Mouse (Mus musculus): ENCODE results near the gene Ano6. TPM values are rescaled to one million over a fixed set of nuclear protein-coding genes. Genes with fewer than 3 reads are reported as not detected.

The Ano6 gene
- polyA plus RNA-seq, 1 experiment from 2014 or later, result 35.2 TPM

DNA sequence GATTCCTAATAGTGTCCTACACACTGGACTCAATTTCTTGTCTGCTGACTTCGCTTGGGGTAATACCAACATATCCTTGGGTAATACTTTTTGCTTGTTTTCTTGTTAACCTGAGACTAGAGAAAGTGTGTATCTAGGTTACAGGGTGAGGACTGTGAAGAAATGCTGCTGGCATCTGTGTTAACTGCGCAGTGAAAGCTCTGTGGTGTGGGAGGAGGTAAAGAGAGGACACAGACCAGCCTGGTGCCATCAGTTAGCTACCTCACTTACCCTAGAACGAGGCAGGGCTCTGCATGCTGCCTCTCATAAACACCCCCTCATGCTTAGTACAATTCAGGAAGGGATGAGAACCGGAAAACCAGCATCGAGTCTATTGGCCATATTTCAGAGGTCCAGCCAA, 32.6 kb upstream of the Ano6 start:
- no peak overlapping the region for H3K4me3 ChIP-seq (replicated peaks; ENCODE audit: low read depth, low read length)
- no peak for DNase-seq (ENCODE audit: low spot score)
- H3K27me3 ChIP-seq (ENCODE audit: insufficient read depth, low read length), result no peaks in the 10 kb centered on the region
- no peaks in the 10 kb centered on the region for H3K36me3 ChIP-seq (ENCODE audit: insufficient read depth, low read length)
- no peak overlapping the region for H3K9ac ChIP-seq (ENCODE audit: low read depth, low read length)
- WGBS, result 80% methylated on average over 5 of the region's 5 CpGs
- H3K4me2 ChIP-seq (ENCODE audit: low read length), result no peak overlapping the region
- no peaks in the 10 kb centered on the region for H3K4me1 ChIP-seq (replicated peaks; ENCODE audit: insufficient read depth, low read length)
- ATAC-seq (replicated peaks; ENCODE audit: low FRiP score, low read depth), result no peak
- TF ChIP-seq CTCF (IDR thresholded peaks at IDR 0.05; ENCODE audit: low read depth), result no peak
- no peaks in the 10 kb centered on the region; the same call in 1 of the 2 replicates for H3K9me3 ChIP-seq (replicated peaks; ENCODE audit: low read length)
- no peak overlapping the region for H3K27ac ChIP-seq

DNA sequence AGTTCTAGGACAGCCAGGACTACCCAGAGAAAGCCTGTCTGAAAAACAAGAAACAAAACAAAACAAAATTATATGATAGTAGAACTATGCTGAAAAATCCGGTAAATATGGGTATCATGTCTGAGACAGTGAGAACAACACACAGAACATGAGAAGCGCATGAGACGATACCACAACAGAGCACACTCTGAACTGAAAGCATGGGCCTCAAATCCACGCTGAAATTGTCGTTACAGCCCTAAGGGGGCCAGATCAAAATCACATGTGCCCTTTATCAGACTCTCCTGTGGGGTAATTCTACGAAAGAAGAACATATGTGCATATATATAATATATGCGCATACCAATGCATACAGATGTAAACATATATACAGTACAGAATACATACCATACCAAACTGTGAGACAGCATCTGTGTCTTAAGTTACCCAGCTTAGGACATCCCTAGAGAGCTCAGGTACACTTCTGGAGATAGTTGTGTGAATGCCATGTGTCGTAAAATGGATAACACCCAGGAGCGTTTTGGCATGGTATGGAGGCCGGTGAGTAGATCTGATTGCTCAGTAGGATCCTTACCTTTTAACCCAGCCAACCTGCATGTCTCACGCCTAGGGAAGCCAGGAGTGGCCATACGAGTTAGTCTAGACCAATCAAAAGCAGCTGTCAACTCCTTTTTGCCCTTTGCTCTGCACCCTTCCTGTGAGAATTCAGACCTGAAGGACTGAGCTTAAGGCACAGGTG, 31.8 kb upstream of the Ano6 start:
- no peak for ATAC-seq (replicated peaks; ENCODE audit: low FRiP score, low read depth)
- Histone ChIP-seq H3K4me3 (replicated peaks; ENCODE audit: low read depth, low read length) (no peak overlapping the region), H3K27ac (no peak overlapping the region), H3K4me2 (ENCODE audit: low read length) (no peak overlapping the region), H3K27me3 (ENCODE audit: insufficient read depth, low read length) (no peaks in the 10 kb centered on the region), H3K36me3 (ENCODE audit: insufficient read depth, low read length) (no peaks in the 10 kb centered on the region), H3K9me3 (replicated peaks; ENCODE audit: low read length) (no peaks in the 10 kb centered on the region; the same call in 1 of the 2 replicates), H3K4me1 (replicated peaks; ENCODE audit: insufficient read depth, low read length) (no peaks in the 10 kb centered on the region), H3K9ac (ENCODE audit: low read depth, low read length) (no peak overlapping the region)
- DNase-seq (ENCODE audit: low spot score), result no peak
- TF ChIP-seq CTCF (IDR thresholded peaks at IDR 0.05; ENCODE audit: low read depth), result no peak
- WGBS, result 87% methylated on average over 12 of the region's 12 CpGs

GRCm38 (mm10) chr15:95759857-95760256, 30.8 kb upstream of the Ano6 start:
- WGBS, result 59% methylated on average over 6 of the region's 6 CpGs
- no peaks in the 10 kb centered on the region for H3K36me3 ChIP-seq (ENCODE audit: insufficient read depth, low read length)
- H3K9ac ChIP-seq (ENCODE audit: low read depth, low read length), result no peak overlapping the region
- DNase-seq (ENCODE audit: low spot score) (no peak), ATAC-seq (replicated peaks; ENCODE audit: low FRiP score, low read depth) (no peak)
- no peaks in the 10 kb centered on the region for H3K9me3 ChIP-seq (replicated peaks; ENCODE audit: low read length)
- no peak for TF ChIP-seq CTCF (IDR thresholded peaks at IDR 0.05; ENCODE audit: low read depth)
- H3K27ac ChIP-seq, result no peak overlapping the region
- H3K27me3 ChIP-seq (ENCODE audit: insufficient read depth, low read length), result no peaks in the 10 kb centered on the region
- no peak overlapping the region for H3K4me2 ChIP-seq (ENCODE audit: low read length)
- H3K4me3 ChIP-seq (replicated peaks; ENCODE audit: low read depth, low read length), result no peak overlapping the region
- no peaks in the 10 kb centered on the region for H3K4me1 ChIP-seq (replicated peaks; ENCODE audit: insufficient read depth, low read length)

- H3K27me3 ChIP-seq (ENCODE audit: insufficient read depth, low read length), result no peaks in the 10 kb centered on the region
- no peaks in the 10 kb centered on the region for H3K36me3 ChIP-seq (ENCODE audit: insufficient read depth, low read length)
- DNase-seq (ENCODE audit: low spot score), result no peak
- no peaks in the 10 kb centered on the region for H3K9me3 ChIP-seq (replicated peaks; ENCODE audit: low read length)
- H3K4me3 ChIP-seq (replicated peaks; ENCODE audit: low read depth, low read length), result no peak overlapping the region
- H3K4me2 ChIP-seq (ENCODE audit: low read length), result no peak overlapping the region
- WGBS, result 52% methylated on average over 7 of the region's 7 CpGs
- no peak overlapping the region for H3K9ac ChIP-seq (ENCODE audit: low read depth, low read length)
- TF ChIP-seq CTCF (IDR thresholded peaks at IDR 0.05; ENCODE audit: low read depth), result no peak
- no peak for ATAC-seq (replicated peaks; ENCODE audit: low FRiP score, low read depth)
- H3K27ac ChIP-seq, result no peak overlapping the region
- no peaks in the 10 kb centered on the region for H3K4me1 ChIP-seq (replicated peaks; ENCODE audit: insufficient read depth, low read length)
These were observed 29.2 kb upstream of the Ano6 start for GRCm38 (mm10) chr15:95761420-95761819.

GRCm38 (mm10) chr15:95762661-95763303, 27.9 kb upstream of the Ano6 start:
- Histone ChIP-seq H3K27ac (no peak overlapping the region), H3K9ac (ENCODE audit: low read depth, low read length) (no peak overlapping the region), H3K4me2 (ENCODE audit: low read length) (no peak overlapping the region), H3K27me3 (ENCODE audit: insufficient read depth, low read length) (no peaks in the 10 kb centered on the region), H3K4me3 (replicated peaks; ENCODE audit: low read depth, low read length) (no peak overlapping the region), H3K4me1 (replicated peaks; ENCODE audit: insufficient read depth, low read length) (no peaks in the 10 kb centered on the region), H3K9me3 (replicated peaks; ENCODE audit: low read length) (no peaks in the 10 kb centered on the region), H3K36me3 (ENCODE audit: insufficient read depth, low read length) (no peaks in the 10 kb centered on the region)
- DNase-seq (ENCODE audit: low spot score) (peak; percentile 90), ATAC-seq (replicated peaks; ENCODE audit: low FRiP score, low read depth) (peak; percentile 79; the same call in 1 of the 2 replicates)
- WGBS, result 36% methylated on average over 12 of the region's 12 CpGs
- TF ChIP-seq CTCF (IDR thresholded peaks at IDR 0.05; ENCODE audit: low read depth), result peak; percentile 91

GRCm38 (mm10) chr15:95763464-95763863, 27.2 kb upstream of the Ano6 start:
- Histone ChIP-seq H3K9me3 (replicated peaks; ENCODE audit: low read length) (no peaks in the 10 kb centered on the region), H3K9ac (ENCODE audit: low read depth, low read length) (no peak overlapping the region), H3K4me1 (replicated peaks; ENCODE audit: insufficient read depth, low read length) (no peaks in the 10 kb centered on the region), H3K27ac (no peak overlapping the region), H3K4me3 (replicated peaks; ENCODE audit: low read depth, low read length) (no peak overlapping the region), H3K36me3 (ENCODE audit: insufficient read depth, low read length) (no peaks in the 10 kb centered on the region), H3K4me2 (ENCODE audit: low read length) (no peak overlapping the region), H3K27me3 (ENCODE audit: insufficient read depth, low read length) (no peaks in the 10 kb centered on the region)
- no peak for TF ChIP-seq CTCF (IDR thresholded peaks at IDR 0.05; ENCODE audit: low read depth)
- ATAC-seq (replicated peaks; ENCODE audit: low FRiP score, low read depth) (no peak), DNase-seq (ENCODE audit: low spot score) (no peak)
- 53% methylated on average over 6 of the region's 6 CpGs for WGBS
